Mouse (Mus musculus): ENCODE measurements around the gene Syngr1. TPM values are rescaled to one million over a fixed set of nuclear protein-coding genes. Genes with fewer than 3 reads are reported as not detected.

The Syngr1 gene
- total and polyA plus RNA-seq, 3 experiments = 9.7 to 14.8 (median 11.3) TPM

DNA sequence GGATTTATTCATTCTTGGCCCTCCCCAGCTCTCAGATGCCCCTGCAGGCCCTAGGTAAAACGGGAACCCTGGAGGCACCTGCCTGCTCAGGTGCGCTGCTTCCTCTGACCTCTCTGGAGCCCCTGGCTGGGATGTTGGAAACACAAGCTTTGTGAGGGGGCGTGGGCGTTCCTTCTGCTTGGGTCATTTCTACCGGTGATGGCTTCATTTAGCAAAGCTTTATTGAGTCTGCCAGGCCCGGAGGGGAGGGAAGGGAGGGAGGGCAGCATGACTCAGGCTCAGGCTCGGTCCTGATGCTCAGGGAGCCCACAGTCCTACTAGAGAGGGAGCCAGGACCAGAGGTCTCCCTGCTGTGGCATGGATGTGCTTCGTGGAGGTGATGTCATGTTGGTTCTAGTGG, 1.5 kb downstream of the Syngr1 start:
- in situ Hi-C loops (cut with MboI; ENCODE audit: low pct_ligation_motif_present, low pct_unique_long_range_greater_than_20kb, low sequenced_read_pairs) (loop anchor here (10.0 kb wide), 2 partner anchors 132 to 348 kb away; partner anchors contain the start of gene Sun2), dilution Hi-C loops (cut with MboI; ENCODE audit: extremely low pct_ligation_motif_present, extremely low pct_unique_long_range_greater_than_20kb, low sequenced_read_pairs) (no loop called here)
- no peaks in the 10 kb centered on the region for H3K79me2 ChIP-seq (replicated peaks; ENCODE audit: control insufficient read depth, extremely low read depth, insufficient read depth, poor library complexity, severe bottlenecking)
- no peaks in the 10 kb centered on the region for H3K9me3 ChIP-seq (replicated peaks; ENCODE audit: low read length)
- no peaks in the 10 kb centered on the region for H3K36me3 ChIP-seq (replicated peaks in 1 of 2; ENCODE audit: control insufficient read depth in 1 of 2, insufficient read depth in 1 of 2, low read length in 1 of 2)
- H3K27me3 ChIP-seq (replicated peaks) = peaks cover 21% of the 10 kb centered on the region
- TF ChIP-seq BHLHE40 (IDR thresholded peaks at IDR 0.05; ENCODE audit: low read depth, low read length) (no peak), JUN (IDR thresholded peaks at IDR 0.05; ENCODE audit: insufficient read depth, low read depth, low read length) (no peak), KAT2A (IDR thresholded peaks at IDR 0.05; ENCODE audit: insufficient replicate concordance, low read length) (no peak), ELF1 (IDR thresholded peaks at IDR 0.05; ENCODE audit: low read depth, low read length) (no peak), USF1 (IDR thresholded peaks at IDR 0.05; ENCODE audit: low read depth, low read length) (no peak), UBTF (IDR thresholded peaks at IDR 0.05; ENCODE audit: low read depth, low read length) (no peak), NELFE (IDR thresholded peaks at IDR 0.05; ENCODE audit: low read depth, low read length) (no peak), SIN3A (IDR thresholded peaks at IDR 0.05; ENCODE audit: low read length) (no peak), ZKSCAN1 (IDR thresholded peaks at IDR 0.05; ENCODE audit: borderline replicate concordance, low read depth, low read length) (no peak), PAX5 (IDR thresholded peaks at IDR 0.05; ENCODE audit: low read length) (no peak), IRF4 (IDR thresholded peaks at IDR 0.05; ENCODE audit: low read depth, low read length) (no peak), POLR2AphosphoS2 (IDR thresholded peaks at IDR 0.05; ENCODE audit: low read depth, low read length) (no peak), EP300 (IDR thresholded peaks at IDR 0.05; ENCODE audit: low read length) (no peak), GABPA (IDR thresholded peaks at IDR 0.05; ENCODE audit: insufficient replicate concordance, low read depth, low read length) (no peak), TBP (conservative IDR thresholded peaks at IDR 0.05; ENCODE audit: low read depth, low read length) (no peak)
- no peak overlapping the region for H3K9ac ChIP-seq (ENCODE audit: insufficient read depth, low read depth)
- H3K4me2 ChIP-seq (ENCODE audit: insufficient read depth, low read depth, poor library complexity, severe bottlenecking) = no peak overlapping the region
- no peak overlapping the region for H3K27ac ChIP-seq (ENCODE audit: insufficient read depth, low read depth)
- no peak for DNase-seq (ENCODE audit: extremely low read depth)
- H3K4me1 ChIP-seq (ENCODE audit: control insufficient read depth in 1 of 2, insufficient read depth in 2 of 2) = peaks cover 7 to 22% of the 10 kb centered on the region in 2 experiments; a peak in 2 of 4 replicates
- H3K4me3 ChIP-seq (replicated peaks in 1 of 3; ENCODE audit: low read depth in 2 of 3, low read length in 2 of 3, poor library complexity in 1 of 3) = no peak overlapping the region

DNA sequence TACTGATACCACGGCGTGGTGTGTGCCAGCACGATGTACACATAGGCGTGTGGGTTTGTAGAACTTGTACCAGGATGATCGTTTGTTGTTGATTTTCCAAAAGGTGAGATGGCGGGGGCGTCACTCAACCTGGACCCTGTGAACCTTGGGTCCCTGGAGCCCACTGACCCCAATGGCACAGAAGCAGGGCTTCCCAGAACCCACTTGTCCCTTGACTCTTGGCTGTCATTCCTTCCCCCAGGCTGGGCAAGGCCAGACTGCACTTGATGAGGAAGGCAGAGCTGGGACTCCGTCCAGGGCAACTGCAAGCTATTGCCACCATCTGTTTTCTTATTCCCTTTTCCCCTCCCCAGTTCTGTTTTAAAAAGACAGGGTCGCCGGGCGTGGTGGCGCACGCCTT, 3.1 kb downstream of the Syngr1 start:
- Histone ChIP-seq H3K27me3 (replicated peaks) (peaks cover 18% of the 10 kb centered on the region), H3K36me3 (replicated peaks in 1 of 2; ENCODE audit: control insufficient read depth in 1 of 2, insufficient read depth in 1 of 2, low read length in 1 of 2) (no peaks in the 10 kb centered on the region), H3K79me2 (replicated peaks; ENCODE audit: control insufficient read depth, extremely low read depth, insufficient read depth, poor library complexity, severe bottlenecking) (no peaks in the 10 kb centered on the region), H3K4me3 (replicated peaks in 1 of 3; ENCODE audit: low read depth in 2 of 3, low read length in 2 of 3, poor library complexity in 1 of 3) (no peak overlapping the region), H3K9me3 (replicated peaks; ENCODE audit: low read length) (no peaks in the 10 kb centered on the region), H3K9ac (ENCODE audit: insufficient read depth, low read depth) (no peak overlapping the region), H3K4me1 (ENCODE audit: control insufficient read depth in 1 of 2, insufficient read depth in 2 of 2) (peaks cover 8 to 31% of the 10 kb centered on the region in 2 experiments; a peak in 2 of 4 replicates), H3K4me2 (ENCODE audit: insufficient read depth, low read depth, poor library complexity, severe bottlenecking) (no peak overlapping the region), H3K27ac (ENCODE audit: insufficient read depth, low read depth) (no peak overlapping the region)
- dilution Hi-C loops (cut with MboI; ENCODE audit: extremely low pct_ligation_motif_present, extremely low pct_unique_long_range_greater_than_20kb, low sequenced_read_pairs) (no loop called here), in situ Hi-C loops (cut with MboI; ENCODE audit: low pct_ligation_motif_present, low pct_unique_long_range_greater_than_20kb, low sequenced_read_pairs) (loop anchor here (10.0 kb wide), 2 partner anchors 131 to 349 kb away; partner anchors contain the start of gene Sun2)
- DNase-seq (ENCODE audit: extremely low read depth) = no peak
- TF ChIP-seq ELF1 (IDR thresholded peaks at IDR 0.05; ENCODE audit: low read depth, low read length) = no peak
